Mouse (Mus musculus): ENCODE results near the gene Slc7a4. TPM values are rescaled to one million over a fixed set of nuclear protein-coding genes. Genes with fewer than 3 reads are reported as not detected.
"Not testable (repeated sequence)": the region's sequence is repeated elsewhere in the genome, so short reads cannot be mapped to it uniquely, and the experiment has no call there.

Gene Slc7a4
- total RNA-seq, 2 experiments from 2014 or later = 4.2 to 4.3 TPM

GRCm38 (mm10) chr16:17561751-17562208, 21.2 kb downstream of the Slc7a4 start, which contains the start of gene P2rx6:
TSS of gene P2rx6 (plus strand) at chr16:17561885.
- peak; percentile 68 to 69 for DNase-seq

- DNase-seq = peak; percentile 76 to 78
These were observed 21.8 kb downstream of the Slc7a4 start, which contains the start of gene Lrrc74b for GRCm38 (mm10) chr16:17561128-17561750. TSS of gene Lrrc74b (minus strand) at chr16:17561247.

GRCm38 (mm10) chr16:17559396-17560027, 23.5 kb downstream of the Slc7a4 start:
- DNase-seq = no peak

- DNase-seq = no peak
These were observed 24.2 kb downstream of the Slc7a4 start for GRCm38 (mm10) chr16:17558811-17559210.

GRCm38 (mm10) chr16:17557947-17558480, 25.0 kb downstream of the Slc7a4 start:
- peak; percentile 70 to 84 for DNase-seq

- DNase-seq = no peak
These were observed 26.1 kb downstream of the Slc7a4 start for GRCm38 (mm10) chr16:17556907-17557306.

- no peak for DNase-seq
These were observed 26.8 kb downstream of the Slc7a4 start for GRCm38 (mm10) chr16:17556180-17556579.

- not testable (repeated sequence) for DNase-seq
These were observed 28.3 kb downstream of the Slc7a4 start for GRCm38 (mm10) chr16:17554702-17555101.

GRCm38 (mm10) chr16:17553910-17554685, 28.9 kb downstream of the Slc7a4 start:
- peak; percentile 31 to 57 for DNase-seq

GRCm38 (mm10) chr16:17552837-17553236, 30.2 kb downstream of the Slc7a4 start:
- DNase-seq = no peak

GRCm38 (mm10) chr16:17542632-17543031, 40.4 kb downstream of the Slc7a4 start:
- no peak for DNase-seq

GRCm38 (mm10) chr16:17536584-17536983, 46.4 kb downstream of the Slc7a4 start:
- DNase-seq = no peak

- DNase-seq = no peak
These were observed 50.2 kb downstream of the Slc7a4 start for GRCm38 (mm10) chr16:17532676-17533329.

- DNase-seq = no peak
These were observed 50.7 kb downstream of the Slc7a4 start for GRCm38 (mm10) chr16:17532271-17532670.

- peak; percentile 97 to 98 for DNase-seq
These were observed 52.2 kb downstream of the Slc7a4 start, which contains the start of gene Thap7 for GRCm38 (mm10) chr16:17530640-17531288. TSS of gene Thap7 (minus strand) at chr16:17531136.

- DNase-seq = no peak
These were observed 52.9 kb downstream of the Slc7a4 start for GRCm38 (mm10) chr16:17529981-17530586.

GRCm38 (mm10) chr16:17528276-17528675, 54.7 kb downstream of the Slc7a4 start:
- DNase-seq = no peak

- no peak for DNase-seq
These were observed 55.4 kb downstream of the Slc7a4 start for GRCm38 (mm10) chr16:17527606-17528005.

- no peak for DNase-seq
These were observed 56.8 kb downstream of the Slc7a4 start for GRCm38 (mm10) chr16:17526223-17526622.

- DNase-seq = no peak
These were observed 57.5 kb downstream of the Slc7a4 start for GRCm38 (mm10) chr16:17525524-17525923.

GRCm38 (mm10) chr16:17524156-17524555, 58.9 kb downstream of the Slc7a4 start:
- DNase-seq = no peak

Data from heart, adult 18-20 months (tissue).